Mouse (Mus musculus): ENCODE data around the gene Ndufaf7.

- TF ChIP-seq POLR2A (IDR thresholded peaks at IDR 0.05; ENCODE audit: borderline replicate concordance, extremely low read depth, low read depth, low read length) (no peak), CTCF (IDR thresholded peaks at IDR 0.05; ENCODE audit: insufficient read depth, low read length) (no peak)
Observed at GRCm38 (mm10) chr17:78953240-78953639, 16.3 kb downstream of the Ndufaf7 start.

Data from lung, adult 2 months (tissue).